Mouse (Mus musculus): ENCODE measurements around the gene Mep1a.
A peak's percentile ranks its signal among the peaks of the same experiment; 100 is the strongest.

The Mep1a gene

GRCm38 (mm10) chr17:43485982-43486381 lies 16.6 kb downstream of the Mep1a start:
- DNase-seq (ENCODE audit: low read depth, low spot score): no peak

- no peak for DNase-seq (ENCODE audit: low read depth, low spot score)
These were observed 25.0 kb downstream of the Mep1a start for GRCm38 (mm10) chr17:43477621-43478020.

GRCm38 (mm10) chr17:43474775-43475174 lies 27.8 kb downstream of the Mep1a start:
- no peak for DNase-seq (ENCODE audit: low read depth, low spot score)

- no peak for DNase-seq (ENCODE audit: low read depth, low spot score)
These were observed 30.1 kb downstream of the Mep1a start for GRCm38 (mm10) chr17:43472558-43472957.

GRCm38 (mm10) chr17:43470039-43470438 lies 32.6 kb downstream of the Mep1a start:
- no peak for DNase-seq (ENCODE audit: low read depth, low spot score)

GRCm38 (mm10) chr17:43460245-43461181 lies 42.1 kb downstream of the Mep1a start:
- DNase-seq (ENCODE audit: low read depth, low spot score): peak; percentile 44

GRCm38 (mm10) chr17:43459737-43460230 lies 42.8 kb downstream of the Mep1a start:
- DNase-seq (ENCODE audit: low read depth, low spot score): no peak

- peak; percentile 63 for DNase-seq (ENCODE audit: low read depth, low spot score)
These were observed 44.0 kb downstream of the Mep1a start for GRCm38 (mm10) chr17:43458598-43458997.

- DNase-seq (ENCODE audit: low read depth, low spot score): no peak
These were observed 51.4 kb downstream of the Mep1a start for GRCm38 (mm10) chr17:43451216-43451615.

- peak; percentile 21 for DNase-seq (ENCODE audit: low read depth, low spot score)
These were observed 68.1 kb downstream of the Mep1a start for GRCm38 (mm10) chr17:43434485-43434884.

GRCm38 (mm10) chr17:43431692-43432091 lies 70.9 kb downstream of the Mep1a start:
- no peak for DNase-seq (ENCODE audit: low read depth, low spot score)
